Mouse (Mus musculus) c-Kit-positive CD71-negative TER-119-negative erythroid progenitor cells, embryonic 14.5 days (primary cell): ENCODE data around the gene Cox10.

Source experiments
- DNase-seq: peaks from one replicate; pipeline ENCODE4 v3.0.0-alpha.2; 2013; ENCODE audit warnings: low read depth

The Cox10 gene

DNA sequence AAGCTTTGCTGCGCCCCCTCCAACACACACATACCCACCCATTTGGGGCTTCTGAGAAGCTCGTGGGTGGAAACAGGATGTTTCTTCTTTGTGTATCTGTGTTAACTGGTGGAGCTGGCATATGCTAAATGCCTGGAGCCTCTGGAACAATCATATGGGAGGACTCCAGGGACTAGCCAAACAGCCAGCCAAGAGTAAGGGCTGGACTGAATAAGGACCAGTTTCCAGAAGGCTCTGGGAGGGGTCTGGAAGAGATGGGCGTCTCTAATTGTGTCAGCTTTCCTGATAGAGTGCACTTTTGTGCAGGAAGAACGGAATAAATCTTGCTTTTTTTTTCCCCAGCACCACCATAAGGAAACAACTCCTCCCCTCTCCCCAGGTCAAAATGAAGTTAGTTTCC is 165.3 kb downstream of the Cox10 start:
- DNase-seq, result no peak
